Mouse (Mus musculus) CH12.LX (cell line): ENCODE results near the gene Kpnb1. TPM values are rescaled to one million over a fixed set of nuclear protein-coding genes. Genes with fewer than 3 reads are reported as not detected.
A peak's percentile ranks its signal among the peaks of the same experiment; 100 is the strongest.

ENCODE experiments used
- DNase-seq: peaks from one replicate; pipeline ENCODE4 v3.0.0-alpha.2; 2013; ENCODE audit errors: extremely low read depth
- H3K27ac ChIP-seq: 2 replicates; pipeline ENCODE4 v1.5.1; 2012; ENCODE audit warnings: low read depth, mild to moderate bottlenecking, control low read depth, moderate library complexity; ENCODE audit not compliant: insufficient read depth
- H3K27me3 ChIP-seq: replicated peaks from 2 replicates; pipeline ENCODE3; 2012; ENCODE audit warnings: inconsistent platforms
- H3K36me3 ChIP-seq, 2 experiments: replicated peaks in 1 of 2; 2 replicates each; pipeline versions ENCODE3 to v1.6.1; 2012; ENCODE audit warnings: inconsistent platforms in 1 of 2, low read length in 1 of 2, mild to moderate bottlenecking in 1 of 2, mixed read lengths in 1 of 2, moderate library complexity in 1 of 2; ENCODE audit not compliant: control insufficient read depth in 1 of 2, insufficient read depth in 1 of 2
- H3K4me1 ChIP-seq, 2 experiments: 2 replicates each; pipeline ENCODE4 v1.6.1; 2012; ENCODE audit warnings: inconsistent platforms in 1 of 2, moderate library complexity in 1 of 2; ENCODE audit not compliant: insufficient read depth in 2 of 2, control insufficient read depth in 1 of 2
- H3K4me2 ChIP-seq: 2 replicates; pipeline ENCODE4 v1.6.1; 2012; ENCODE audit warnings: low read depth, mild to moderate bottlenecking, control low read depth; ENCODE audit not compliant: poor library complexity, insufficient read depth, severe bottlenecking
- H3K4me3 ChIP-seq, 3 experiments: fragments of 150-350 bp in 1 of 3; sonication (generic) in 1 of 3; replicated peaks in 1 of 3; 2 replicates each; pipeline versions ENCODE3 to v1.5.1; 2011 to 2012; ENCODE audit warnings: low read depth in 2 of 3, low read length in 2 of 3, mild to moderate bottlenecking in 2 of 3, moderate library complexity in 2 of 3, control low read depth in 1 of 3, improper control_type of control experiment in 1 of 3, inconsistent platforms in 1 of 3, mixed read lengths in 1 of 3; ENCODE audit not compliant: poor library complexity in 1 of 3
- H3K79me2 ChIP-seq: replicated peaks from 2 replicates; pipeline ENCODE4 v1.6.1; 2012; ENCODE audit warnings: mild to moderate bottlenecking, moderate library complexity; ENCODE audit not compliant: control insufficient read depth, poor library complexity, insufficient read depth, severe bottlenecking; ENCODE audit errors: extremely low read depth
- H3K9ac ChIP-seq: 2 replicates; pipeline ENCODE4 v1.6.1; 2012; ENCODE audit warnings: low read depth, mild to moderate bottlenecking, control low read depth, moderate library complexity; ENCODE audit not compliant: insufficient read depth
- H3K9me3 ChIP-seq: replicated peaks from 2 replicates; pipeline ENCODE3; 2012; ENCODE audit warnings: low read length, inconsistent platforms, mixed read lengths
- CHD1 ChIP-seq: IDR thresholded peaks from 2 replicates; pipeline ENCODE4 v1.6.1; 2012; ENCODE audit warnings: low read depth, low read length, improper control_type of control experiment, inconsistent platforms
- CTCF ChIP-seq, 2 experiments: IDR thresholded peaks in 1 of 2; conservative IDR thresholded peaks in 1 of 2; 2 replicates each; pipeline ENCODE4 v1.5.1; 2011 to 2012; ENCODE audit warnings: low read depth in 2 of 2, low read length in 2 of 2, improper control_type of control experiment in 1 of 2, inconsistent platforms in 1 of 2, mild to moderate bottlenecking in 1 of 2, moderate library complexity in 1 of 2
- E2F4 ChIP-seq: IDR thresholded peaks from 2 replicates; pipeline ENCODE4 v1.6.1; 2011; ENCODE audit warnings: low read depth, low read length, improper control_type of control experiment; ENCODE audit not compliant: insufficient replicate concordance
- ELF1 ChIP-seq: IDR thresholded peaks from 2 replicates; pipeline ENCODE4 v1.6.1; 2014; ENCODE audit warnings: low read depth, mild to moderate bottlenecking, inconsistent platforms, low read length, improper control_type of control experiment
- ETS1 ChIP-seq: conservative IDR thresholded peaks from 2 replicates; pipeline ENCODE4 v1.6.1; 2012; ENCODE audit warnings: low read depth, mild to moderate bottlenecking, inconsistent platforms, low read length, improper control_type of control experiment, moderate library complexity
- KAT2A ChIP-seq: IDR thresholded peaks from 2 replicates; pipeline ENCODE4 v1.6.1; 2012; ENCODE audit warnings: low read length, improper control_type of control experiment, inconsistent platforms; ENCODE audit not compliant: insufficient replicate concordance
- POLR2A ChIP-seq: IDR thresholded peaks from 2 replicates; pipeline ENCODE4 v1.6.1; 2011; ENCODE audit warnings: low read depth, mild to moderate bottlenecking, improper control_type of control experiment, low read length
- POLR2AphosphoS2 ChIP-seq: IDR thresholded peaks from 2 replicates; pipeline ENCODE4 v1.6.1; 2011; ENCODE audit warnings: low read depth, low read length, improper control_type of control experiment
- RAD21 ChIP-seq: IDR thresholded peaks from 2 replicates; pipeline ENCODE4 v1.6.1; 2011; ENCODE audit warnings: low read depth, mild to moderate bottlenecking, low read length, improper control_type of control experiment, moderate library complexity
- SIN3A ChIP-seq: IDR thresholded peaks from 2 replicates; pipeline ENCODE4 v1.6.1; 2012; ENCODE audit warnings: low read length, improper control_type of control experiment, inconsistent platforms
- SMC3 ChIP-seq: IDR thresholded peaks from 2 replicates; pipeline ENCODE4 v1.6.1; 2011; ENCODE audit warnings: low read depth, low read length, improper control_type of control experiment
- UBTF ChIP-seq: IDR thresholded peaks from 2 replicates; pipeline ENCODE4 v1.6.1; 2012; ENCODE audit warnings: low read depth, mild to moderate bottlenecking, inconsistent platforms, low read length, improper control_type of control experiment, moderate library complexity
- ZMIZ1 ChIP-seq: IDR thresholded peaks from 2 replicates; pipeline ENCODE4 v1.6.1; 2012; ENCODE audit warnings: low read depth, mild to moderate bottlenecking, inconsistent platforms, low read length, improper control_type of control experiment
- dilution Hi-C: fragments of 300-500 bp; cut with MboI; formaldehyde crosslinking; loops from 2 replicates; pipeline ENCODE4 v1.14.3; 2020; ENCODE audit warnings: low sequenced_read_pairs; ENCODE audit not compliant: extremely low pct_unique_long_range_greater_than_20kb, extremely low pct_ligation_motif_present
- in situ Hi-C: fragments of 300-500 bp; cut with MboI; formaldehyde crosslinking; loops from 3 replicates; pipeline ENCODE4 v1.14.3; 2019; ENCODE audit warnings: low sequenced_read_pairs, low pct_ligation_motif_present, low pct_unique_long_range_greater_than_20kb, mixed read lengths
- polyA plus RNA-seq: library from polyadenylated mRNA; unstranded; fragments of >175 nt; gene quantifications from 2 replicates; pipeline ENCODE4 v1.2.1, GENCODE M21; 2012; ENCODE audit warnings: low read depth; ENCODE audit not compliant: insufficient read length
- total RNA-seq, 2 experiments: library from RNA; depleted of rRNA; stranded (reverse); fragments of 300-350 nt in 1 of 2; fragments of >200 nt in 1 of 2; gene quantifications; 2 replicates each; pipeline ENCODE4 v1.2.3; 2012 to 2014

The Kpnb1 gene
- total and polyA plus RNA-seq, 3 experiments = 194 to 411 (median 234) TPM

GRCm38 (mm10) chr11:97160341-97160740 is 27.3 kb downstream of the Kpnb1 start:
- dilution Hi-C loops = no loop called here
- Histone ChIP-seq H3K9me3 (peaks cover 2% of the 10 kb centered on the region), H3K27ac (peak overlapping the region; percentile 21; the same call in 1 of the 2 replicates), H3K4me2 (no peak overlapping the region), H3K4me3 (no peak overlapping the region), H3K27me3 (no peaks in the 10 kb centered on the region), H3K4me1 (no peaks in the 10 kb centered on the region), H3K36me3 (peaks cover 86 to 94% of the 10 kb centered on the region in 2 experiments), H3K9ac (no peak overlapping the region), H3K79me2 (peaks cover 3% of the 10 kb centered on the region; the same call in 1 of the 2 replicates)
- in situ Hi-C loops = loop anchor here (5.0 kb wide), 1 partner anchor 93 kb away; no protein-coding TSS in a partner anchor
- DNase-seq = no peak
- TF ChIP-seq E2F4 = no peak
- TF ChIP-seq SIN3A = no peak
- no peak for TF ChIP-seq ELF1
- TF ChIP-seq POLR2AphosphoS2 = 0 out of 2 replicates have a peak, but pooled peaks have one; percentile 19
- no peak for TF ChIP-seq KAT2A

- peak; percentile 88 for TF ChIP-seq POLR2AphosphoS2
- TF ChIP-seq CTCF (conservative IDR thresholded peaks at IDR 0.05 in 1 of 2, IDR thresholded peaks at IDR 0.05 in 1 of 2; ENCODE audit: low read depth in 2 of 2, low read length in 2 of 2) = no peak
- 0 out of 2 replicates have a peak, but pooled peaks have one; percentile 28 for TF ChIP-seq POLR2A
- Histone ChIP-seq H3K9ac (no peak overlapping the region), H3K36me3 (peaks cover 57 to 80% of the 10 kb centered on the region in 2 experiments), H3K4me1 (peaks cover 7 to 11% of the 10 kb centered on the region in 2 experiments), H3K4me2 (no peak overlapping the region), H3K9me3 (peaks cover 4% of the 10 kb centered on the region), H3K27me3 (peaks cover 5% of the 10 kb centered on the region), H3K27ac (no peak overlapping the region), H3K79me2 (no peaks in the 10 kb centered on the region), H3K4me3 (no peak overlapping the region)
- dilution Hi-C loops = no loop called here
- in situ Hi-C loops = no loop called here
- no peak for DNase-seq
These were observed 30.7 kb downstream of the Kpnb1 start for GRCm38 (mm10) chr11:97156999-97157398.

- H3K9me3 ChIP-seq = peaks cover 4% of the 10 kb centered on the region
- TF ChIP-seq POLR2AphosphoS2 (0 out of 2 replicates have a peak, but pooled peaks have one; percentile 73), ZMIZ1 (0 out of 2 replicates have a peak, but pooled peaks have one; percentile 15), CTCF (conservative IDR thresholded peaks at IDR 0.05 in 1 of 2, IDR thresholded peaks at IDR 0.05 in 1 of 2; ENCODE audit: low read depth in 2 of 2, low read length in 2 of 2) (peak in 1 of 2 experiments; percentile 70; a peak in 2 of 4 replicates), RAD21 (peak; percentile 50), ETS1 (no peak), SMC3 (peak; percentile 56), UBTF (no peak), CHD1 (no peak)
- H3K4me3 ChIP-seq = no peak overlapping the region
- peaks cover 17 to 43% of the 10 kb centered on the region in 2 experiments for H3K36me3 ChIP-seq
- in situ Hi-C loops = no loop called here
- H3K27me3 ChIP-seq = peaks cover 31% of the 10 kb centered on the region
- peak; percentile 58 for DNase-seq
- dilution Hi-C loops = no loop called here
- H3K27ac ChIP-seq = no peak overlapping the region
- peaks cover 17 to 24% of the 10 kb centered on the region in 2 experiments for H3K4me1 ChIP-seq
- no peaks in the 10 kb centered on the region for H3K79me2 ChIP-seq
- no peak overlapping the region for H3K9ac ChIP-seq
- H3K4me2 ChIP-seq = no peak overlapping the region
These were observed 34.9 kb downstream of the Kpnb1 start for GRCm38 (mm10) chr11:97152662-97153287.
